Mouse (Mus musculus) forebrain, postnatal 0 days (tissue): ENCODE measurements around the gene Col20a1. TPM values are rescaled to one million over a fixed set of nuclear protein-coding genes. Genes with fewer than 3 reads are reported as not detected.
A peak's percentile ranks its signal among the peaks of the same experiment; 100 is the strongest.

ENCODE experiments used
- ATAC-seq: fragments of 200-750 bp; cut with Nextera tagmentation; 2 replicates; pipeline ENCODE4 v1.8.0; 2017; ENCODE audit warnings: mild to moderate bottlenecking, moderate library complexity
- DNase-seq: peaks from one replicate; pipeline ENCODE4 v3.0.0-alpha.2; 2015
- H3K27ac ChIP-seq: fragments of 300-500 bp; sonication (generic); 2 replicates; pipeline ENCODE4 v1.5.1; 2014; ENCODE audit warnings: low read depth, mild to moderate bottlenecking, antibody characterized with exemption, low read length, moderate library complexity, mixed read lengths
- H3K27me3 ChIP-seq: fragments of 300-500 bp; sonication (generic); 2 replicates; pipeline ENCODE4 v1.6.1; 2014; ENCODE audit warnings: mild to moderate bottlenecking, low read length, mixed read lengths; ENCODE audit not compliant: insufficient read depth
- H3K36me3 ChIP-seq: fragments of 300-500 bp; sonication (generic); 2 replicates; pipeline ENCODE4 v1.6.1; 2014; ENCODE audit warnings: mild to moderate bottlenecking, moderate library complexity; ENCODE audit not compliant: insufficient read depth
- H3K4me1 ChIP-seq: fragments of 300-500 bp; sonication (generic); 2 replicates; pipeline ENCODE4 v1.6.1; 2014; ENCODE audit warnings: antibody characterized with exemption; ENCODE audit not compliant: insufficient read depth
- H3K4me2 ChIP-seq: fragments of 300-500 bp; sonication (generic); 2 replicates; pipeline ENCODE4 v1.6.1; 2014; ENCODE audit warnings: low read depth, mild to moderate bottlenecking, moderate library complexity
- H3K4me3 ChIP-seq: fragments of 300-500 bp; sonication (generic); 2 replicates; pipeline ENCODE4 v1.5.1; 2014; ENCODE audit warnings: low read depth, low read length, mixed read lengths
- H3K9ac ChIP-seq: fragments of 300-500 bp; sonication (generic); 2 replicates; pipeline ENCODE4 v1.6.1; 2014; ENCODE audit warnings: mild to moderate bottlenecking
- H3K9me3 ChIP-seq: fragments of 300-500 bp; sonication (generic); 2 replicates; pipeline ENCODE4 v1.6.1; 2016; ENCODE audit warnings: low read length
- CTCF ChIP-seq: sonication (generic); IDR thresholded peaks from 2 replicates; pipeline ENCODE4 v1.5.1; 2016; ENCODE audit warnings: antibody characterized with exemption, control low read depth, low read depth
- WGBS: fragments of 180-500 bp; shearing (Covaris S2); extraction: QIAGEN DNeasy Blood & Tissue Kit; methylation state at CpG from one replicate; pipeline ENCODE4 v1.1.7; 2014; 5-methylcytosine and 5-hydroxymethylcytosine counted together
- polyA plus RNA-seq: library from polyadenylated mRNA; unstranded; fragments of >200 nt; fragmentation: Nextera tagmentation; extraction: Ambion mirVana; gene quantifications from 2 replicates; pipeline ENCODE4 v1.2.1, GENCODE M21; 2015
- total RNA-seq: library from RNA; depleted of rRNA; stranded (reverse); fragments of >200 nt; gene quantifications from 2 replicates; pipeline ENCODE4 v1.2.3, GENCODE M21; 2014

Col20a1 gene
- total and polyA plus RNA-seq, 2 experiments from 2014 or later = 0.17 to 0.29 TPM

- no peaks in the 10 kb centered on the region for H3K9me3 ChIP-seq
- WGBS = 67% methylated on average over 6 of the region's 6 CpGs
- H3K4me1 ChIP-seq = no peaks in the 10 kb centered on the region
- H3K4me2 ChIP-seq = no peak overlapping the region
- no peak for TF ChIP-seq CTCF
- ATAC-seq (no peak), DNase-seq (no peak)
- no peak overlapping the region for H3K27ac ChIP-seq
- no peaks in the 10 kb centered on the region for H3K27me3 ChIP-seq
- no peak overlapping the region for H3K9ac ChIP-seq
- H3K4me3 ChIP-seq = no peak overlapping the region
- H3K36me3 ChIP-seq = no peaks in the 10 kb centered on the region
Observed at GRCm38 (mm10) chr2:181033310-181033709, 47.0 kb downstream of the Col20a1 start.

GRCm38 (mm10) chr2:181035186-181035585 lies 48.9 kb downstream of the Col20a1 start:
- H3K4me1 ChIP-seq = peaks cover 3% of the 10 kb centered on the region; the same call in 1 of the 2 replicates
- ATAC-seq (no peak), DNase-seq (no peak)
- H3K27me3 ChIP-seq = no peaks in the 10 kb centered on the region; the same call in 1 of the 2 replicates
- H3K9me3 ChIP-seq = no peaks in the 10 kb centered on the region
- no peak overlapping the region for H3K4me3 ChIP-seq
- TF ChIP-seq CTCF = no peak
- no peak overlapping the region for H3K4me2 ChIP-seq
- no peak overlapping the region for H3K9ac ChIP-seq
- H3K36me3 ChIP-seq = no peaks in the 10 kb centered on the region
- H3K27ac ChIP-seq = no peak overlapping the region
- WGBS = 87% methylated on average over 7 of the region's 7 CpGs

- TF ChIP-seq CTCF = no peak
- H3K36me3 ChIP-seq = no peaks in the 10 kb centered on the region
- no peak for ATAC-seq
- H3K27me3 ChIP-seq = no peaks in the 10 kb centered on the region; the same call in 1 of the 2 replicates
- no peak overlapping the region for H3K4me3 ChIP-seq
- 91% methylated on average over 6 of the region's 6 CpGs for WGBS
- H3K9me3 ChIP-seq = no peaks in the 10 kb centered on the region
- H3K4me1 ChIP-seq = peaks cover 3% of the 10 kb centered on the region; the same call in 1 of the 2 replicates
- no peak overlapping the region for H3K27ac ChIP-seq
- no peak overlapping the region for H3K9ac ChIP-seq
- no peak for DNase-seq
- no peak overlapping the region for H3K4me2 ChIP-seq
Observed at GRCm38 (mm10) chr2:181036561-181036960, 50.2 kb downstream of the Col20a1 start.

- DNase-seq = peak; percentile 48
- peak overlapping the region; percentile 93 for H3K4me2 ChIP-seq
- no peak overlapping the region; the same call in 1 of the 2 replicates for H3K27ac ChIP-seq
- peak overlapping the region; percentile 65 for H3K9ac ChIP-seq
- under 1% methylated on average over 61 of the region's 63 CpGs for WGBS
- H3K4me3 ChIP-seq = peak overlapping the region; percentile 62
- H3K36me3 ChIP-seq = no peaks in the 10 kb centered on the region
- peaks cover 9% of the 10 kb centered on the region for H3K4me1 ChIP-seq
- ATAC-seq = peak; percentile 65
- TF ChIP-seq CTCF = no peak
- no peaks in the 10 kb centered on the region; the same call in 1 of the 2 replicates for H3K27me3 ChIP-seq
- no peaks in the 10 kb centered on the region for H3K9me3 ChIP-seq
Observed at GRCm38 (mm10) chr2:181038644-181039355, 52.5 kb downstream of the Col20a1 start.

GRCm38 (mm10) chr2:181039356-181039680 lies 53.0 kb downstream of the Col20a1 start:
- WGBS = 3% methylated on average over 16 of the region's 16 CpGs
- Histone ChIP-seq H3K9me3 (no peaks in the 10 kb centered on the region), H3K4me1 (peaks cover 9% of the 10 kb centered on the region), H3K27me3 (no peaks in the 10 kb centered on the region; the same call in 1 of the 2 replicates), H3K4me3 (peak overlapping the region; percentile 62), H3K27ac (no peak overlapping the region), H3K36me3 (no peaks in the 10 kb centered on the region), H3K4me2 (peak overlapping the region; percentile 93), H3K9ac (peak overlapping the region; percentile 65)
- ATAC-seq (peak; percentile 17), DNase-seq (no peak)
- TF ChIP-seq CTCF = no peak

- DNase-seq = no peak
- H3K4me3 ChIP-seq = no peak overlapping the region
- peaks cover 9% of the 10 kb centered on the region for H3K4me1 ChIP-seq
- no peak for ATAC-seq
- TF ChIP-seq CTCF = no peak
- H3K36me3 ChIP-seq = no peaks in the 10 kb centered on the region
- H3K27me3 ChIP-seq = no peaks in the 10 kb centered on the region; the same call in 1 of the 2 replicates
- no peaks in the 10 kb centered on the region for H3K9me3 ChIP-seq
- no peak overlapping the region for H3K9ac ChIP-seq
- WGBS = 7% methylated on average over 7 of the region's 7 CpGs
- H3K27ac ChIP-seq = no peak overlapping the region
- no peak overlapping the region for H3K4me2 ChIP-seq
Observed at GRCm38 (mm10) chr2:181041941-181042340, 55.6 kb downstream of the Col20a1 start.

- TF ChIP-seq CTCF = no peak
- no peak for ATAC-seq
- no peak overlapping the region for H3K27ac ChIP-seq
Observed at GRCm38 (mm10) chr2:181042376-181042775, 56.0 kb downstream of the Col20a1 start.

More at GRCm38 (mm10) chr2:181042376-181042775, 56.0 kb downstream of the Col20a1 start:
- no peaks in the 10 kb centered on the region for H3K36me3 ChIP-seq
- H3K4me1 ChIP-seq = peaks cover 9% of the 10 kb centered on the region
- H3K4me3 ChIP-seq = no peak overlapping the region
- DNase-seq = no peak
- no peaks in the 10 kb centered on the region for H3K9me3 ChIP-seq
- H3K9ac ChIP-seq = no peak overlapping the region
- H3K4me2 ChIP-seq = no peak overlapping the region
- H3K27me3 ChIP-seq = no peaks in the 10 kb centered on the region; the same call in 1 of the 2 replicates
